Mouse (Mus musculus): ENCODE results near the gene Ppp2r2d. TPM values are rescaled to one million over a fixed set of nuclear protein-coding genes. Genes with fewer than 3 reads are reported as not detected.

Ppp2r2d gene
- polyA plus RNA-seq, 2 experiments: 40.9 to 48.7 TPM

- H3K27me3 ChIP-seq (ENCODE audit: control insufficient read depth, insufficient read depth, low read length): no peaks in the 10 kb centered on the region
- H3K36me3 ChIP-seq (ENCODE audit: control insufficient read depth, insufficient read depth, low read length): no peaks in the 10 kb centered on the region
- H3K9me3 ChIP-seq (ENCODE audit: control insufficient read depth, low read length): no peaks in the 10 kb centered on the region
- no peak overlapping the region for H3K4me2 ChIP-seq (replicated peaks; ENCODE audit: low read depth, low read length, severe bottlenecking)
- no peak overlapping the region for H3K27ac ChIP-seq (replicated peaks; ENCODE audit: low read depth, low read length)
- no peak overlapping the region for H3K4me3 ChIP-seq (replicated peaks; ENCODE audit: low read length)
- WGBS: 67% methylated on average over 7 of the region's 7 CpGs
- ATAC-seq (ENCODE audit: low FRiP score, low read depth): no peak
- no peak for TF ChIP-seq POLR2A (IDR thresholded peaks at IDR 0.05; ENCODE audit: borderline replicate concordance, extremely low read depth, insufficient read depth, insufficient read length)
- H3K4me1 ChIP-seq (ENCODE audit: control insufficient read depth, insufficient read depth, low read length): peaks cover 21% of the 10 kb centered on the region
- DNase-seq (ENCODE audit: low spot score): no peak
- H3K9ac ChIP-seq (ENCODE audit: low read depth, low read length, severe bottlenecking): no peak overlapping the region
Measured at GRCm38 (mm10) chr7:138903886-138904435, 58.1 kb downstream of the Ppp2r2d start.

DNA sequence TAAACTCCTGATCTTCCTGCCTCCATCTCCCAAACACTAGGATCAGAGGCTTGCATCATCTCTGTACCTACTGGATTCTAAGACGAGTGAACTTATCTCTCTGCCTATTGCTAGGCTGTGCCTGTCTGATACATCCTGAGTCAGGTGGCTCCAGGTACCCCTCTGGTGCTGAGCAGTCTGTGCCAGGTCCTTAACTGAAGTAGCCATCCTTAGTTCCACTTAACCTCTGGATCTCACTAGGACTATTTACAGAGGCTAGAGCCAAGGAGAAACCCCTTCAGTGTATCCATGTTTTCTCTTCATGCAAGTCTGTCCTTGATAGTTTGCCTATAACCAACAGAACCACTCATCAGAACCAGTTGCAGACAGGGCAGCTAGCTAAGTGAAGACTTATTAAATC is 60.6 kb downstream of the Ppp2r2d start:
- no peaks in the 10 kb centered on the region for H3K36me3 ChIP-seq (ENCODE audit: control insufficient read depth, insufficient read depth, low read length)
- TF ChIP-seq POLR2A (IDR thresholded peaks at IDR 0.05; ENCODE audit: borderline replicate concordance, extremely low read depth, insufficient read depth, insufficient read length): no peak
- no peaks in the 10 kb centered on the region for H3K9me3 ChIP-seq (ENCODE audit: control insufficient read depth, low read length)
- no peak for ATAC-seq (ENCODE audit: low FRiP score, low read depth)
- H3K4me2 ChIP-seq (replicated peaks; ENCODE audit: low read depth, low read length, severe bottlenecking): peak overlapping the region; percentile 75
- H3K4me3 ChIP-seq (replicated peaks; ENCODE audit: low read length): peak overlapping the region; percentile 81
- no peak for DNase-seq (ENCODE audit: low spot score)
- H3K9ac ChIP-seq (ENCODE audit: low read depth, low read length, severe bottlenecking): no peak overlapping the region
- WGBS: 76% methylated on average over 1 of the region's 1 CpGs
- no peak overlapping the region for H3K27ac ChIP-seq (replicated peaks; ENCODE audit: low read depth, low read length)
- no peaks in the 10 kb centered on the region for H3K27me3 ChIP-seq (ENCODE audit: control insufficient read depth, insufficient read depth, low read length)
- H3K4me1 ChIP-seq (ENCODE audit: control insufficient read depth, insufficient read depth, low read length): peaks cover 31% of the 10 kb centered on the region

DNA sequence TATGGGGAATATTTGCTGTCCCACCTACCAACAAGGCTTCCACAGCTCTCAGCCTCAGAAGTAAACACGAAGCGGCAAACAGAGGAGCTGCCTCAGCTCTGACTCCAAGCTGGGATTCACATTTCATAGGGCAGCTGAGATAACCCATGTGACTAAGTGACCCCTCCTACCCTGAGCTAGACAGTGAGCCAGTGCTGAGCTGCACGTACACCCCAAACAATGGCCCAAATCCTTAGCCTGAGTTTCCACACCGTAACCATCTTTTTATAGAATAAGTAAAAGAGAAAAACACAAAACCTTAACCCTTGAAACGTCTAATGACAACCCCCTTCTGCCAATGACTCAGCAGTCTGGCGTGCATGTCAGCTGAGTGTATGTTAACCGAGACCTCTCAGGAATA is 61.2 kb downstream of the Ppp2r2d start:
- peak overlapping the region; percentile 31; the same call in 1 of the 2 replicates for H3K9ac ChIP-seq (ENCODE audit: low read depth, low read length, severe bottlenecking)

DNA sequence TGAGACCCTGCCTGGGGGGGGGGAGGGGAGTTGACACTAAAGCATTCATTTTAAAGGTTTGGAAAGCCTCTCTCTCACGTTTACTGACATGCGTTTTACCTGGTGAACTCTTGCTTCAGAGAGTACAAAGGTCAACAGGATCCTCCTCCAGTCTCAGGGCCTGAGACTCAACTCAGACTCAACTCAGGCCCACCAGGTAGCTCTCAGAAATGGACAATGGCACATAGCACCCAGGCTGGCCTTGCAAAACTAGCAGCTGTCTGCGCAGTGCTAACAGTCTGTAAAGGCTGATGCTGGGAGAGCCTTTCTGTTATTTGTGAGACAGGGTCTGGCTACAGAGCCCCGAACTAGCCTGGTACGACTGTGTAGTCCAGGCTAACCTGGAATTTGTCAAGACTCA is 62.1 kb downstream of the Ppp2r2d start:
- Histone ChIP-seq H3K27me3 (ENCODE audit: control insufficient read depth, insufficient read depth, low read length) (no peaks in the 10 kb centered on the region), H3K9ac (ENCODE audit: low read depth, low read length, severe bottlenecking) (peak overlapping the region; percentile 81; the same call in 1 of the 2 replicates), H3K9me3 (ENCODE audit: control insufficient read depth, low read length) (no peaks in the 10 kb centered on the region), H3K4me3 (replicated peaks; ENCODE audit: low read length) (peak overlapping the region; percentile 81), H3K4me2 (replicated peaks; ENCODE audit: low read depth, low read length, severe bottlenecking) (peak overlapping the region; percentile 75), H3K27ac (replicated peaks; ENCODE audit: low read depth, low read length) (no peak overlapping the region), H3K36me3 (ENCODE audit: control insufficient read depth, insufficient read depth, low read length) (no peaks in the 10 kb centered on the region), H3K4me1 (ENCODE audit: control insufficient read depth, insufficient read depth, low read length) (peaks cover 31% of the 10 kb centered on the region)
- 62% methylated on average over 5 of the region's 5 CpGs for WGBS
- DNase-seq (ENCODE audit: low spot score) (no peak), ATAC-seq (ENCODE audit: low FRiP score, low read depth) (no peak)
- no peak for TF ChIP-seq POLR2A (IDR thresholded peaks at IDR 0.05; ENCODE audit: borderline replicate concordance, extremely low read depth, insufficient read depth, insufficient read length)

More for the DNA sequence above, 61.2 kb downstream of the Ppp2r2d start:
- WGBS: 4% methylated on average over 7 of the region's 7 CpGs
- Histone ChIP-seq H3K36me3 (ENCODE audit: control insufficient read depth, insufficient read depth, low read length) (no peaks in the 10 kb centered on the region), H3K4me2 (replicated peaks; ENCODE audit: low read depth, low read length, severe bottlenecking) (peak overlapping the region; percentile 75), H3K27ac (replicated peaks; ENCODE audit: low read depth, low read length) (no peak overlapping the region; the same call in 1 of the 2 replicates), H3K9me3 (ENCODE audit: control insufficient read depth, low read length) (no peaks in the 10 kb centered on the region), H3K4me1 (ENCODE audit: control insufficient read depth, insufficient read depth, low read length) (peaks cover 31% of the 10 kb centered on the region), H3K27me3 (ENCODE audit: control insufficient read depth, insufficient read depth, low read length) (no peaks in the 10 kb centered on the region), H3K4me3 (replicated peaks; ENCODE audit: low read length) (peak overlapping the region; percentile 81)
- no peak for TF ChIP-seq POLR2A (IDR thresholded peaks at IDR 0.05; ENCODE audit: borderline replicate concordance, extremely low read depth, insufficient read depth, insufficient read length)
- peak; percentile 64 for DNase-seq (ENCODE audit: low spot score)
- peak; percentile 42; the same call in 1 of the 2 replicates for ATAC-seq (ENCODE audit: low FRiP score, low read depth)

GRCm38 (mm10) chr7:138908768-138909276 is 62.9 kb downstream of the Ppp2r2d start:
- Histone ChIP-seq H3K4me3 (replicated peaks; ENCODE audit: low read length) (peak overlapping the region; percentile 81), H3K9ac (ENCODE audit: low read depth, low read length, severe bottlenecking) (peak overlapping the region; percentile 81), H3K4me2 (replicated peaks; ENCODE audit: low read depth, low read length, severe bottlenecking) (peak overlapping the region; percentile 75), H3K9me3 (ENCODE audit: control insufficient read depth, low read length) (no peaks in the 10 kb centered on the region), H3K36me3 (ENCODE audit: control insufficient read depth, insufficient read depth, low read length) (no peaks in the 10 kb centered on the region), H3K27ac (replicated peaks; ENCODE audit: low read depth, low read length) (peak overlapping the region; percentile 70), H3K27me3 (ENCODE audit: control insufficient read depth, insufficient read depth, low read length) (no peaks in the 10 kb centered on the region), H3K4me1 (ENCODE audit: control insufficient read depth, insufficient read depth, low read length) (peaks cover 31% of the 10 kb centered on the region)
- no peak for DNase-seq (ENCODE audit: low spot score)
- TF ChIP-seq POLR2A (IDR thresholded peaks at IDR 0.05; ENCODE audit: borderline replicate concordance, extremely low read depth, insufficient read depth, insufficient read length): no peak
- 7% methylated on average over 9 of the region's 10 CpGs for WGBS
- no peak for ATAC-seq (ENCODE audit: low FRiP score, low read depth)

Data from limb, embryonic 14.5 days (tissue).